Mouse (Mus musculus): ENCODE measurements around the gene Zcwpw1. TPM values are rescaled to one million over a fixed set of nuclear protein-coding genes. Genes with fewer than 3 reads are reported as not detected.
A peak's percentile ranks its signal among the peaks of the same experiment; 100 is the strongest.

The Zcwpw1 gene
- polyA plus RNA-seq, 1 experiment from 2014 or later: 1.9 TPM

DNA sequence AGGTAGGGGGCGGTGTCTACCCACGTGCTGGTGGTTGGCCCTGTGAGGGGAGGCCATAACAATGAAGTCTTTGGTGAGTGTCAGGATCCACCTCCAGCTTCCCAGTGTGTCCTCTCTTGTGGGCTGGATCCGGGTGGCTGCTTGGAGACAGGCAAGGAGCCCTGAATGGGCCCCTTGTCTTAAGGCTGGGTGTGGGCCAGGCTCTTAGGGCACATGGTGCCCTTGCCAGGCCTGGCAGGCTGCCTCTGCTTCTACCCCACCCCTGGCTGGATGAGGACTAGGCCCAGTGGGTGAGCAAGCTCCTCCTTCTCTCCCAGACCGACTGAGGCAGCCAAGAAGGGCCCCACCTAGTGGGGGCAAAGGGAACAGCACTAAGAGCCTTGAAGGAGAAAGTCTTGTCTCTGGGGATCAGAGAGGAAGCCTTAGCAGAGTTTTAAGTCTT, 27.6 kb upstream of the Zcwpw1 start:
- no peak overlapping the region for H3K4me3 ChIP-seq (ENCODE audit: low read depth, low read length)
- no peaks in the 10 kb centered on the region for H3K9me3 ChIP-seq (ENCODE audit: low read length)
- peak; percentile 79 for ATAC-seq
- TF ChIP-seq EP300 (IDR thresholded peaks at IDR 0.05; ENCODE audit: low read depth) (no peak), CTCF (IDR thresholded peaks at IDR 0.05; ENCODE audit: low read depth) (peak; percentile 97)
- DNase-seq: peak; percentile 85
- 41% methylated on average over 4 of the region's 4 CpGs for WGBS (ENCODE audit: insufficient replicate concordance)
- no peaks in the 10 kb centered on the region for H3K4me1 ChIP-seq (ENCODE audit: insufficient read depth)
- H3K36me3 ChIP-seq (replicated peaks; ENCODE audit: insufficient read depth, low read length): peaks cover 44% of the 10 kb centered on the region
- no peak overlapping the region for H3K27ac ChIP-seq (ENCODE audit: low read depth)
- H3K9ac ChIP-seq (replicated peaks): peak overlapping the region; percentile 26; the same call in 1 of the 2 replicates
- H3K4me2 ChIP-seq (ENCODE audit: low read depth, low read length): no peak overlapping the region
- H3K27me3 ChIP-seq (ENCODE audit: insufficient read depth, low read length): no peaks in the 10 kb centered on the region

DNA sequence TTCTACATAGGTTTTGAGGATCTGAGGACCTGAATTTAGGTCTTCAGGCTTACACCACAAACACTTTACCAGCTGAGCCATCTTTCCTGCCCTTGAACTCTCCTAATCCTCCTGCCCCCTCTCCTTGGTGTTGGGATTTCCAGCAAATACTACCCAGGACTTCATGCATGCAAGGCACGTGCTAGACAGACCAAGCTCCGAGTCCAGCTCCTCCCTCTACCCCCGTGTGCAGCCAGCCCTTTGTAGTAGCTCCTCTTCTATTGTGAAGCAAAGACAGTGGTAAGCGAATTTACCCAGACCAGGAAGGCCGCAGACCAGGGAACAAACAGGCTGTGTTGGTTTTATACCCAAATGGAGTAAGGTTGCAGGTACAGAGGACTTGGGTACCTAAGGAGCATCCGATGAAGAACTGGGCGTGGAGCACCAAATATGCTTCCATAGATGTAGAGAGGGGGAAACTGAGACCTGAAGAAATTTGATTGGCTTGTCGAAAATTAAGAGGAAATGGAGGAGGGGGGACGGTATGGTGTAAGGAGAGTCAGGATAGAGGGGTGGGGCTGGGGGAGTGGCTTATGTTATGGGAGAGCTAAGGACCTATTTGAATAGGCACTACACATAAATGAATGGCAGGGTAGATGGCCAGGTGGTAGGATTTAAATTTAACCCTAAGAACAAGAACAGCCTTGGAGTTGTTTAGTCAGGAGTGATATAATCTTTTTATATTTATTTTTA, 22.8 kb upstream of the Zcwpw1 start:
- H3K4me3 ChIP-seq (ENCODE audit: low read depth, low read length): no peak overlapping the region
- DNase-seq: no peak
- H3K27ac ChIP-seq (ENCODE audit: low read depth): no peak overlapping the region
- H3K27me3 ChIP-seq (ENCODE audit: insufficient read depth, low read length): no peaks in the 10 kb centered on the region
- no peaks in the 10 kb centered on the region for H3K9me3 ChIP-seq (ENCODE audit: low read length)
- WGBS (ENCODE audit: insufficient replicate concordance): 70% methylated on average over 9 of the region's 9 CpGs
- H3K9ac ChIP-seq (replicated peaks): no peak overlapping the region
- TF ChIP-seq CTCF (IDR thresholded peaks at IDR 0.05; ENCODE audit: low read depth): no peak
- TF ChIP-seq EP300 (IDR thresholded peaks at IDR 0.05; ENCODE audit: low read depth): no peak
- no peak overlapping the region for H3K4me2 ChIP-seq (ENCODE audit: low read depth, low read length)
- no peak for ATAC-seq
- H3K4me1 ChIP-seq (ENCODE audit: insufficient read depth): no peaks in the 10 kb centered on the region
- 0 out of 2 replicates have a peak, but pooled peaks cover 2% of the 10 kb centered on the region for H3K36me3 ChIP-seq (replicated peaks; ENCODE audit: insufficient read depth, low read length)

DNA sequence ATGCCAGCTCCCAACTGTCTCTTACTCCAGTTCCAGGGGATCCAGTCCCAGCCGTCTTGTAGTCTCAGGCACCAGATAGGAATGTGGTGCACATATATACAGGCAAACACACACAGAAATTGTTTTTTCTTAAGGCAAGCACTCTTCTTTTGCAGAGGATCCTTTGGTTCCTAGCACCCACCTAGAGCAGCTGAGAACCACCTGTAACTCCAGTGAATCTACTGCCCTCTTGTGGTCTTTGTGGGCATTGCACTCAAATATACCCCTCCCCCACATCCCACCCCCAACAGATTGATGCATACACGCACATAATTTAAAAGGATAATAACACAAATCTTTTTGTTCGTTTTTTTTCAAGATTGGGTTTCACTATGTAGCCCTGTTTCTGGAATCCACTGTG, 21.3 kb upstream of the Zcwpw1 start:
- peak; percentile 49 for DNase-seq
- Histone ChIP-seq H3K9me3 (ENCODE audit: low read length) (no peaks in the 10 kb centered on the region), H3K4me1 (ENCODE audit: insufficient read depth) (no peaks in the 10 kb centered on the region), H3K9ac (replicated peaks) (no peak overlapping the region), H3K36me3 (replicated peaks; ENCODE audit: insufficient read depth, low read length) (no peaks in the 10 kb centered on the region), H3K27ac (ENCODE audit: low read depth) (no peak overlapping the region), H3K4me2 (ENCODE audit: low read depth, low read length) (no peak overlapping the region), H3K4me3 (ENCODE audit: low read depth, low read length) (no peak overlapping the region), H3K27me3 (ENCODE audit: insufficient read depth, low read length) (no peaks in the 10 kb centered on the region)
- no peak for ATAC-seq
- WGBS (ENCODE audit: insufficient replicate concordance): 62% methylated on average over 3 of the region's 3 CpGs
- peak; percentile 76 for TF ChIP-seq CTCF (IDR thresholded peaks at IDR 0.05; ENCODE audit: low read depth)
- TF ChIP-seq EP300 (IDR thresholded peaks at IDR 0.05; ENCODE audit: low read depth): no peak

DNA sequence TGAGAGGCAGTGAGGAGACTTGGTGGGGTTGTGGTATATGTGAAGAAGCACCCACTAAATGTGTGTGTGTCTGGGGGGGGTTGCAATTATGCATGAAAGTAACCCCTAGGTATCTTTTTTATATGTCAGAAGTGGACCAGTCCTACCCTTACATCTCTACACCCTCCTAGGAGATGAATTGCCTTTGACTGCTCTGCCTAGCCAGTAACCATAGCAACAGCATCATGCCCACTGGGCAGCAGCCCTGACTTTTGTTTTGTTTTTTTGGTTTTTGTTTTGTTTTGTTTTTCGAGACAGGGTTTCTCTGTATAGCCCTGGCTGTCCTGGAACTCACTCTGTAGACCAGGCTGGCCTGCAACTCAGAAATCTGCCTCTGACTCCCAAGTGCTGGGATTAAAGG, 19.1 kb upstream of the Zcwpw1 start:
- H3K4me3 ChIP-seq (ENCODE audit: low read depth, low read length): no peak overlapping the region
- H3K9me3 ChIP-seq (ENCODE audit: low read length): no peaks in the 10 kb centered on the region
- H3K9ac ChIP-seq (replicated peaks): no peak overlapping the region
- no peak overlapping the region for H3K27ac ChIP-seq (ENCODE audit: low read depth)
- H3K27me3 ChIP-seq (ENCODE audit: insufficient read depth, low read length): no peaks in the 10 kb centered on the region
- DNase-seq: no peak
- no peak overlapping the region for H3K4me2 ChIP-seq (ENCODE audit: low read depth, low read length)
- ATAC-seq: no peak
- H3K36me3 ChIP-seq (replicated peaks; ENCODE audit: insufficient read depth, low read length): no peaks in the 10 kb centered on the region
- 64% methylated on average over 1 of the region's 1 CpGs for WGBS (ENCODE audit: insufficient replicate concordance)
- no peak for TF ChIP-seq EP300 (IDR thresholded peaks at IDR 0.05; ENCODE audit: low read depth)
- TF ChIP-seq CTCF (IDR thresholded peaks at IDR 0.05; ENCODE audit: low read depth): no peak
- H3K4me1 ChIP-seq (ENCODE audit: insufficient read depth): no peaks in the 10 kb centered on the region

DNA sequence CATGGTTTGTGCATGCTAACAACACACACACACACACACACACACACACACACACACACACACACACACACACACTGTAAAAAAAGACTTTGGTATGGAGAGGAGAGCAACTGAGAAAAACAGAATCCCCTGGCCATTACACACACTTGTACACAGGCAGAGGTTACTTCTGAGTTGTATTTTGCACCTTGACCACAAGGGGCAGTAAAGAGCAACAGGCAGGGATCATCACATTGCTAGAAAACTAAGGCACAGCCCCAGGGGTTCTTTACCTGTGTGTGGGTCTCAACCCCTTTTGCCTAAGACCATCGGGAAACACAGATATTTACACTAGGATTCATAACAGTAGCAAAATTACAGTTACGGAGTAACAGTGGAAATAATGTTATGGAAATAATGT, 16.9 kb upstream of the Zcwpw1 start:
- DNase-seq (peak; percentile 62), ATAC-seq (peak; percentile 61)
- no peaks in the 10 kb centered on the region for H3K27me3 ChIP-seq (ENCODE audit: insufficient read depth, low read length)
- no peak overlapping the region for H3K4me3 ChIP-seq (ENCODE audit: low read depth, low read length)
- H3K36me3 ChIP-seq (replicated peaks; ENCODE audit: insufficient read depth, low read length): no peaks in the 10 kb centered on the region
- H3K9me3 ChIP-seq (ENCODE audit: low read length): no peaks in the 10 kb centered on the region
- no peak overlapping the region for H3K9ac ChIP-seq (replicated peaks)
- H3K4me2 ChIP-seq (ENCODE audit: low read depth, low read length): no peak overlapping the region
- TF ChIP-seq CTCF (IDR thresholded peaks at IDR 0.05; ENCODE audit: low read depth) (peak; percentile 97), EP300 (IDR thresholded peaks at IDR 0.05; ENCODE audit: low read depth) (no peak)
- no peaks in the 10 kb centered on the region for H3K4me1 ChIP-seq (ENCODE audit: insufficient read depth)
- H3K27ac ChIP-seq (ENCODE audit: low read depth): no peak overlapping the region
- 31% methylated on average over 2 of the region's 2 CpGs for WGBS (ENCODE audit: insufficient replicate concordance)

DNA sequence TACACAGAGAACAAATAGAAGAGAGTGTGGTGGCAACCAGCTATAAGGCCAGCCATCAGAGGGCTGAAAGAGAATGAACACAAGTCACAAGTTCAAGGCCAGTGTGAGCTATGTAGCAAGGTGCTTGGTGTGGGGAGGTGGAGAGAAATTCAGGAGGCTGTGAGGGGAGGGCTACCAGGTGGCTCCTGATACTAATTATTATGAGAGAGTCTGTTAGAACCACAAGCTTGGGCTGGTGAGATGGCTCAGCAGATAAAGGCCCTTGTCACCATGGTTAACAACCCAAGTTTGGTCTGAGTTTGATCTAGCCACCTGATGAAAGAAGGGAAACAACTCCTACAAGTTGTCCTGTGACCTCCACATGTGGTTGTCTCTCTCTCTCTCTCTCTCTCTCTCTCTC, 14.8 kb upstream of the Zcwpw1 start:
- Histone ChIP-seq H3K9me3 (ENCODE audit: low read length) (no peaks in the 10 kb centered on the region), H3K27ac (ENCODE audit: low read depth) (no peak overlapping the region), H3K4me1 (ENCODE audit: insufficient read depth) (peaks cover 8% of the 10 kb centered on the region; the same call in 1 of the 2 replicates), H3K36me3 (replicated peaks; ENCODE audit: insufficient read depth, low read length) (no peaks in the 10 kb centered on the region), H3K27me3 (ENCODE audit: insufficient read depth, low read length) (no peaks in the 10 kb centered on the region), H3K4me3 (ENCODE audit: low read depth, low read length) (no peak overlapping the region), H3K9ac (replicated peaks) (no peak overlapping the region), H3K4me2 (ENCODE audit: low read depth, low read length) (no peak overlapping the region)
- ATAC-seq: no peak
- TF ChIP-seq CTCF (IDR thresholded peaks at IDR 0.05; ENCODE audit: low read depth) (no peak), EP300 (IDR thresholded peaks at IDR 0.05; ENCODE audit: low read depth) (no peak)
- DNase-seq: no peak
